Mouse (Mus musculus) embryo, embryonic 10.5 days (tissue): ENCODE results near the gene Klk12.
A peak's percentile ranks its signal among the peaks of the same experiment; 100 is the strongest.

Experiments used
- DNase-seq: peaks from one replicate; pipeline ENCODE4 v3.0.0-alpha.2; 2015; ENCODE audit warnings: low spot score

Gene Klk12

DNA sequence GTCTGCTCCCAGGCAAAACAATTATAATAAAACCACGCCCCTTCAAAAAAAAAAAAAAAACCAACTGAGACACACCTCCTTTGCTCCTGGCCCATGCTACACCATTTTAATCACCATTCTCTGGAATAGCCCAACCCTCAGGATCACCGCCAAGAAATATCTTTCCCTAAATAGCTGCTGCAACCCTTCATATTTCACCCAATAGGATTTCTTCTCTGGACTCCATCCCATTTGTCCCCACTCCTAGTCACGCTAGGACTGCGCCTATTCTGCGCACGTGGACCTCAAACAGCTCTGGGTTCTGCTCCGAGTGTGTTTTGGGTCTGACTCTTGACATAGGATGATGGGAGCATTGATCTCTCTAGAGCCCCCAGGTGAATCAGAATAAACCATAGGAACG, 27.7 kb downstream of the Klk12 start:
- DNase-seq, result no peak

DNA sequence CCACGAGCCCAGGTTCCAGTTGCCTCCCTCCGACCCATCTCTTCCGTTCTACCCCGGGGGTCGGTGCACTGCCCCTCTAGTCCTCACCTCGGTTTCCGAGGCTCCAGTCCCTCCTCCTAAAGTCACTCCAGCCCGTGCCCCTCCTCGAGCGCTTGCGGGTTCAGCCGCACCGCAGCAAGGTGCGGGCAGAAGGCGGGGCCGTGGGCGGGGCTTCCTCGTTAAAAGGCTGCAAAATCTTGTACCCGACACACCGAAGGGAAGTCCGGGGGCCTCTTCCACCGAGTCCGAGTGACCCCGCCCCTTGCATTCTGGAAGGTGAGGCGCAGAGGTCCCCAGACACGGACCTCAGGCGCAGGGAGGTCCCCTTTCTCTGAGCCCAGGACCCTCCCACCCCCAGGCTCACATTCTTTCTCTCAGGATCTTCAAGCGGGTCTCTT, 28.7 kb downstream of the Klk12 start, which contains the start of gene Klk8:
TSS of gene Klk8 (plus strand) at position 245 of the 437 bp plus-strand sequence.
- peak; percentile 50 for DNase-seq

DNA sequence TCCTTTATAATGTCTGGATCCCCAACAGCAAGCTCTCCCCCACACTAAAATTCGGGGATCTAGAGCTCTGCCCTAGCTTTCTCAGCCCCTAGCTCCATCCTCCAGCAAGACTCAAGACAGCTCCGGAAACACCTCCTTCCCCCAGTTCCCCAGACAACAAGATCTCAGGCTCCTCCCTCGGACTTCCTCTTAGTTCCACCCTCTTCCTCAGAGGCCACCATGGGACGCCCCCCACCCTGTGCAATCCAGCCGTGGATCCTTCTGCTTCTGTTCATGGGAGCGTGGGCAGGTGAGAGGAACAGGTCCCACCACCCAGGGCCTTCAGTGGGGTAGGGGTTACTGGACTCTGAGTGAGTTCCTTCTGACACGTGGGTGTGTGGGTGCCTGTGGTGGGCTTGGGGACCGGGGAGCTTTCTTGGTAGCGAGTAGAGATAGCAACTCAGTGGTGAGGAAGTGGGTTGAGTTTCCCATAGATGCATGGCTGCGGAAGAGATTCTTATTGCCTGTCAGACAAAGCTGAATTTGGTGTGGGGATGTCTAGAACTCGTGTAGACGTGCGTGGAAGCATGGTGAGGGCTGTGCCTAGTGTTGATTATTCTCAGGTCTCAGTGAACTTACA, 29.3 kb downstream of the Klk12 start:
- peak; percentile 31 for DNase-seq

DNA sequence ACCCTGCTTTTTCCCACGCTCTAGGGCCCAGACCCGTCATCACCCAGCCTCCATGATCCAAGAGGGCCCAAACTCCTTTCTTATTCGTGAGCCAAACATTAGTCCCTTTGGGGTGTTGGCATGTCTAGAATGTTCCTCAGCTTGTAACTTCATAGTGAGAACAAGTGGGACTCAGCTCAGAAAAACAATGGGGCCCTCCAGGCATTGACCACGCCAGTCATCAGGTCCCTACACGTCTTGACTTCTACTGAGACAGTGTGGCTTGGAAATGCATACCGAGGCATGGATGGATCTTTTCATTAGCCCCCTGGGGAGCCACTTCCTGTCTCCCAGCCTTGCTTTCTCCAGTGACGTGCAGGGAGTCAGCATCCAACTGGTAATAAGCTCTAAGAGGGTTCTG, 31.2 kb downstream of the Klk12 start:
- no peak for DNase-seq

DNA sequence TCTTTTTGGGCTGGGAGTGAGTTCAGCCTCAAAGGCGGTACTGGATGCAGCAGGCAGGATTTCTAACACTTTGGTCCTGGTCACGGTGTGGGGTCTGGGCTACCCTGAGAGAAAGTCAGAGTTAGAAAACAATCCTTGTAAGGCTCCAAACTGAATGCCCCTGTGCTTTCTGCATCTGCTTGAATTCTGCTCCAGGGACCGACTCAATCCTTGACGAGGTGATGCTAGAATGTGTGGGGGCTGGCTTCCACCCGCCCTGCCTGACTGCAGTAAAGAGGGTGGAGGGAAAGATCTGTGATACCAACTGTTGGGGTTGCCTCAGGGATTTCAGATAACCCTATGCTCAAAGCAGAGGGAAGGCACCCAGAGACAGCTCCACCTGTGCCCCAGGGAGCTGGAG, 42.3 kb downstream of the Klk12 start, which contains the start of gene Klk7:
TSS of gene Klk7 (plus strand) at position 301 of the 400 bp plus-strand sequence.
- DNase-seq, result no peak

DNA sequence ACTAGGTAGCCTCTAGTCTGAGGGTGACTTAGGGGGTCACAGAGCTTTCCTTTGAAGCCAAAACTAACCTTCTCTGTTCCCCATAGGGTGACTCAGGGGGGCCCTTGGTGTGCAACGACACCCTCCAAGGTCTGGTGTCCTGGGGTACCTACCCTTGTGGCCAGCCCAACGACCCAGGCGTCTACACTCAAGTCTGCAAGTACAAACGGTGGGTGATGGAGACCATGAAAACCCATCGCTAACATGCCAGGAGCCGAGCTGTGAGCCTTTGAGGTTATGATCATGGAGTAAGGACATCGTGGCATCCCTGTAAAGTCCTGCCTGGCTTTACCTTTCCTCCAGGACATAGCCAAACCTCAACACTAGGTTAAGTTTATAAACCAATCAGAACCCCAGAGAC, 46.5 kb downstream of the Klk12 start:
- no peak for DNase-seq

DNA sequence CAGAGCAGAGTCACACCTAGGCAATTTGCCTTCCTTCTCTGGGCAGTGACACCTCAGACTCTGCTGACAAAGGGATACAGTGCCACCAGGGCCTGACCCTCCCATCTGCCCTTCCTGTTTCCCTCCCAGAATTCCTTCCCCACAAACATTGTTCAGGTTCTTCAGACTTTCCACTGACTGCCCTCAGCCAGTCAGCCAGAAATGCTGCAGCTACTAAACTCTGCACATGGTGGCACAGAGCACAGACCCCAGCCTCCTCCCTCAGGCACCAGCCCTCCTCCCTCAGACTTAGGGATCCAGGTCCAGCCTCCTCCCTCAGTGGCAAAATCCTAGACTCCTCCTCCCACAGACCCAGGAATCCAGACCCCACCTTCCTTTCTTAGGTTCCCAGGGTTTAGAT, 48.0 kb downstream of the Klk12 start:
- no peak for DNase-seq

DNA sequence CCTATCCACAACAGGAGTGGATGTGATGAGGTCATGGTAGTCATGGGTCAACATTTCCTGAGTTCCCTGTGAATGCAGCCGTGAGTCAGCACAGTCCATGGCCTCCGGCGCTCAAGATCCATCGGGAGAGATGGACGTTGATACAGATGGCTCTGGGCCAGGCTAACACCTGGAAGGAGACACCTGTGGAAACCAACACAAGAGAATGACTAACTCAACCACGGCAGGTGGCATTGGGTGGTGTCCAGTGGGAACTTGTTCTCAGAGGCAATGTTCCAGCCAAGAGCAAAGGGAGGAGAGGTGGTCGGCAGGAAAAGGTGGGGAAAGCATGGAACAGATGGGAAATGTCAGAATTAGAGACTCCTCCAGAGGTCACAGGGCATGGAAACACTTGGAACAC, 52.9 kb downstream of the Klk12 start:
- no peak for DNase-seq
